Mouse (Mus musculus) embryonic facial prominence, embryonic 10.5 days (tissue): ENCODE measurements around the gene AY358078. TPM values are rescaled to one million over a fixed set of nuclear protein-coding genes. Genes with fewer than 3 reads are reported as not detected.
"Not testable (repeated sequence)": the region's sequence is repeated elsewhere in the genome, so short reads cannot be mapped to it uniquely, and the experiment has no call there.

ENCODE experiments used
- DNase-seq: peaks from one replicate; pipeline ENCODE4 v3.0.0-alpha.2; 2017; ENCODE audit warnings: low spot score
- H3K27ac ChIP-seq: fragments of 300-500 bp; sonication (generic); replicated peaks from 2 replicates; pipeline ENCODE4 v1.5.1; 2016; ENCODE audit warnings: mild to moderate bottlenecking
- H3K27me3 ChIP-seq: fragments of 300-500 bp; sonication (generic); replicated peaks from 2 replicates; pipeline ENCODE4 v1.6.1; 2016; ENCODE audit warnings: low read depth, mild to moderate bottlenecking; ENCODE audit not compliant: poor library complexity, severe bottlenecking
- H3K36me3 ChIP-seq: fragments of 300-500 bp; sonication (generic); replicated peaks from 2 replicates; pipeline ENCODE4 v1.6.1; 2016; ENCODE audit warnings: mild to moderate bottlenecking, moderate library complexity
- H3K4me1 ChIP-seq: fragments of 300-500 bp; sonication (generic); 2 replicates; pipeline ENCODE4 v1.6.1; 2016
- H3K4me3 ChIP-seq: fragments of 300-500 bp; sonication (generic); 2 replicates; pipeline ENCODE4 v1.5.1; 2016; ENCODE audit warnings: mild to moderate bottlenecking, moderate library complexity
- H3K9me3 ChIP-seq: fragments of 300-500 bp; sonication (generic); 2 replicates; pipeline ENCODE4 v1.6.1; 2016; ENCODE audit warnings: mild to moderate bottlenecking
- WGBS: fragments of 180-500 bp; shearing (Covaris S2); methylation state at CpG from one replicate; pipeline ENCODE4 v1.1.7; 2016; 5-methylcytosine and 5-hydroxymethylcytosine counted together
- polyA plus RNA-seq: library from polyadenylated mRNA; unstranded; fragments of >200 nt; fragmentation: Nextera tagmentation; extraction: Ambion mirVana; gene quantifications from 2 replicates; pipeline ENCODE4 v1.2.1, GENCODE M21; 2016

The AY358078 gene
- polyA plus RNA-seq = not detected in 2 replicates

GRCm38 (mm10) chr14:51799746-51800145, at the start of gene AY358078:
TSS of gene AY358078 (plus strand) at chr14:51800046.
- Histone ChIP-seq H3K4me1 (no peaks in the 10 kb centered on the region), H3K4me3 (no peak within 1 kb of the TSS), H3K27ac (no peak within 1 kb of the TSS), H3K36me3 (no peaks in the 10 kb centered on the region), H3K27me3 (no peaks in the 10 kb centered on the region), H3K9me3 (no peaks in the 10 kb centered on the region)
- WGBS = 88% methylated on average over 2 of the region's 2 CpGs
- no peak for DNase-seq

DNA sequence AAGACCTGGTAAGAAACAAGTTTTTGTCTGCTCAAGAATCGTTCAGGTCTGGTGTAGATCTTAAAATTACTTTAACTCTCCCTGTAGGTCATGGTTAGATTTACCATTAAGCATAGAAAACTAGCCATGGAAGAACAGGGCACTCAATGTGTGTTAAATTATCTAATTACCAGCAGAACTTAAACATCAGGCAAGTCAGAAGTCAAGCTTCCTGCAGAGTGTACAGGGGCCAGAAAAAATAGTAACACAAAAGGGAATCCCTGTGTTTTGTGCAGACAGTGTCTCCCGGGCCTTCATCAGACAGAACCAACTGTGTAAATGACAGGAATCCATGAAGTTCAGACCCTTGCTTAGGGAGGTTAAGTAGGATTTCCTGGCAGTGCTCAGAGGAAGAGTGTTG, 43.9 kb upstream of the AY358078 start:
- peak; percentile 28 for DNase-seq
- peaks cover 7% of the 10 kb centered on the region for H3K4me1 ChIP-seq
- H3K4me3 ChIP-seq = no peak overlapping the region
- 38% methylated on average over 2 of the region's 2 CpGs for WGBS
- H3K27ac ChIP-seq = no peak overlapping the region
- no peaks in the 10 kb centered on the region for H3K27me3 ChIP-seq
- H3K36me3 ChIP-seq = no peaks in the 10 kb centered on the region
- H3K9me3 ChIP-seq = no peaks in the 10 kb centered on the region

GRCm38 (mm10) chr14:51771378-51771777, 28.5 kb upstream of the AY358078 start:
- not testable (repeated sequence) for H3K27ac ChIP-seq, H3K36me3 ChIP-seq, H3K4me1 ChIP-seq, H3K9me3 ChIP-seq, H3K4me3 ChIP-seq, DNase-seq, H3K27me3 ChIP-seq
- WGBS = 93% methylated on average over 1 of the region's 1 CpGs

DNA sequence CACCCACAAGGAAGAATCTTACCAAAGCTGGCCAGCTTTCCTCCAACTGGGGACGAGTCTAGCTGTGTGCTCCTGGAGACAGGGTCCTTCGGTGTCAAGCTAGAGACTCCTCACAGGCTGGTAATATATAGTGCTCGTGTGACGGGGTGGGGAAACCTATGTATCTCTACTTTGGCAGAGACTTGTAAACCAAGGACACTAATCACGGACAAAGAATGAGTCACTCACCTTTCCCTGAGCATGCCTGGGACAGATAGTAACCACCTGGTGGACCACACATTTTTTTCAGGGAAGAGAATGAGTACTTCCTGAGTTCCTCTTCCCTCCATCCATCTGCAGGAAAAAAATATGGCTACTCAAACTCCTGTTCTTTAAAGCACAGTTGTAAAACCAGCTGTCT, 26.4 kb upstream of the AY358078 start, which contains the start of gene Ang4:
Ang4 (minus strand) TSS at position 101 of the 400 bp plus-strand sequence.
- 84% methylated on average over 5 of the region's 5 CpGs for WGBS
- H3K27me3 ChIP-seq = no peaks in the 10 kb centered on the region
- H3K4me3 ChIP-seq = no peak within 1 kb of the TSS

GRCm38 (mm10) chr14:51777791-51778190, 22.1 kb upstream of the AY358078 start:
- H3K36me3 ChIP-seq = no peaks in the 10 kb centered on the region
- no peak for DNase-seq
- H3K4me3 ChIP-seq = no peak overlapping the region
- H3K4me1 ChIP-seq = no peaks in the 10 kb centered on the region
- no peaks in the 10 kb centered on the region for H3K27me3 ChIP-seq
- 98% methylated on average over 1 of the region's 1 CpGs for WGBS
- H3K9me3 ChIP-seq = no peaks in the 10 kb centered on the region
- no peak overlapping the region for H3K27ac ChIP-seq

More for the DNA sequence above, 26.4 kb upstream of the AY358078 start, which contains the start of gene Ang4:
- Histone ChIP-seq H3K36me3 (no peaks in the 10 kb centered on the region), H3K27ac (no peak within 1 kb of the TSS), H3K4me1 (no peaks in the 10 kb centered on the region), H3K9me3 (no peaks in the 10 kb centered on the region)
- DNase-seq = no peak

DNA sequence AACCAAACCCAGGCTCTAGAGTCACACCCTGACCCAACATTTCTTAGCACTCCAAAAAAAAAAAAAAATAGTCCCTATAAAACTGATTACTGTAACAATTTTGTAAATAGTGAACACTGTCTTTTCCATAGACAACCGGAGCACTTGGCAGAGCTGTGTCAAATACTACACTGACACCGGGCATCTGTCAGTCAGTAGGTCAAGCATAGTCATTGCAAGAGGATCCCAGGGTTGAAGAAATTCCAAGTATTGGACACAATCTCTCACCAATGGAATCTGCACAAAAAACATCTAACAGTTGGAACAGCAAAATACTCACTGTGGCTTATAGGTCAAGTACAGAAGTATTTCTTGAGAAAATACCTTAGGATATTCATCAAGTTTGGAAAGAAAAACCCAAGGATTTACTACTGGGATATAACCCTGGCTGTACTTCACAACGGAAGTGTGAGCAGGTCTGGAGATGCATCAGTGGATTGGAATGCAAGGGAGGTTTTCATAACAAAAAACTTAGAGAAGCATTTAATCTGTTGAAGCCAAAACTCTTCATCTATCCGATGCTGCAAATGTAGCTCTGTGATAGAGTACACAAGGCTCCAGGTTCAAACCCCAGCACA, 20.9 kb upstream of the AY358078 start:
- Histone ChIP-seq H3K36me3 (no peaks in the 10 kb centered on the region), H3K27me3 (no peaks in the 10 kb centered on the region), H3K4me1 (no peaks in the 10 kb centered on the region), H3K9me3 (no peaks in the 10 kb centered on the region), H3K27ac (no peak overlapping the region), H3K4me3 (no peak overlapping the region)
- DNase-seq = no peak
- WGBS = 86% methylated on average over 4 of the region's 4 CpGs

- Histone ChIP-seq H3K27ac (no peak overlapping the region), H3K36me3 (no peaks in the 10 kb centered on the region)
Measured at GRCm38 (mm10) chr14:51786335-51786734, 13.5 kb upstream of the AY358078 start.

DNA sequence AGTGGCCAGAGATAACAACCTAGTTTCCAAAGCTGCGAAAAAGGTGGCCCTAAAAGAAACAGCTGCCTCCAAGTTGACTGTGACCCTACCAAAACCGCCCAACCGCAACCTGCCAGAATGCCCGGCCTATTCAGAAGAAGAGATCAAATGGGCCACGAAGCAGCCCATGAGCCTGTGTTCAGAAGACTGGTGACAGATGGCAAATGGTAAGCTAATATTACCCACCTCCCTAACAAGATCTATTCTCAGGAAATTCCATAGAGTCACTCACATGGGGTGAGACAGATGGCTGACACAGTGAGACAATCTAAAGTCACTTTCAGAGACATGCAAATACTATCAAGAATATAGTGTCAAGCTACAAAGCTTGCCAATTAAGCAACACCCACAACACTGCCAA, 12.8 kb upstream of the AY358078 start:
- H3K4me3 ChIP-seq = no peak overlapping the region
- no peaks in the 10 kb centered on the region for H3K36me3 ChIP-seq
- no peaks in the 10 kb centered on the region for H3K9me3 ChIP-seq
- no peaks in the 10 kb centered on the region for H3K4me1 ChIP-seq
- WGBS = 85% methylated on average over 5 of the region's 5 CpGs
- DNase-seq = no peak
- H3K27ac ChIP-seq = no peak overlapping the region
- no peaks in the 10 kb centered on the region for H3K27me3 ChIP-seq

More at GRCm38 (mm10) chr14:51786335-51786734, 13.5 kb upstream of the AY358078 start:
- H3K9me3 ChIP-seq = no peaks in the 10 kb centered on the region
- H3K4me1 ChIP-seq = no peaks in the 10 kb centered on the region
- no peak for DNase-seq
- H3K27me3 ChIP-seq = no peaks in the 10 kb centered on the region
- no peak overlapping the region for H3K4me3 ChIP-seq
- WGBS = 71% methylated on average over 4 of the region's 4 CpGs

DNA sequence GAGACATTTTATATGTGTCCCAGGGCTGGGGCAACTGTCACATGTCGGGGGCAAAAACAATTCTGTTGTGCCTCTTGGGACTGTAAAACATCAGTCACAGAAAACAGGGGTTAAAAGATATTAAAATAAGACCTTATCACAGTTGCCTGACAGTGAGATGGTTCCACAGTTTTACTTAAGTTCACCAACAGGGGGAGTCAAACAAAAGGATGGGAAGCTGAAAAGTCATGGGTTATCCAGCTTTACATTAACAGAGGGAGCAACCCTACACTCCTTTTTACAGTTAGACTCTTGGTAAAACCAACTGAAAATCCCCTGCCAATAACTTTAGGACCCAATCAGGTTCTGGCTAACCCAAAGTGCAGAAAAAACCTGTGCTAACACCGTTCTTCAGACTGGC, 10.7 kb upstream of the AY358078 start:
- Histone ChIP-seq H3K4me3 (no peak overlapping the region), H3K4me1 (no peaks in the 10 kb centered on the region), H3K27ac (no peak overlapping the region), H3K36me3 (no peaks in the 10 kb centered on the region), H3K9me3 (no peaks in the 10 kb centered on the region), H3K27me3 (no peaks in the 10 kb centered on the region)
- DNase-seq = no peak
- 80% methylated on average over 2 of the region's 2 CpGs for WGBS

DNA sequence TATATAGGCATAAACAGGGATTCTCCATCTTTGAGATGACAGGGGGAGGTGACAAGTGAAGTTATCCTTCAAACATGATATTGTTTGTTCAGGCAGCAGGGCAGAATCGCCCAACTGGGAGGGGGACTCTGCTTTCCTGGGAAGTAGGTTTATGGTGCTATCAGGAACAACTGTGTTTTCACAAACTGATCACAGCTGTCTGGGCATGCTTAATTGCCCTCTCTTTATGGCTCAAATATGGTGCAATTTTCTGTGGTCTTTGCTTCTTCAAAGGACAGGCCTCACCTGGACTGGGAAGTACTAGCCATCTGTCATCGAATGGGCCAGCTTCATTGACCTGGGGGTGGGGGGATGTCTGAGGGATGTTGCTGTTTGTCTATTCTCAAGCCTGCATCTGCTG, 5.7 kb upstream of the AY358078 start:
- Histone ChIP-seq H3K9me3 (no peaks in the 10 kb centered on the region), H3K4me1 (no peaks in the 10 kb centered on the region), H3K4me3 (no peak overlapping the region), H3K36me3 (no peaks in the 10 kb centered on the region), H3K27ac (no peak overlapping the region), H3K27me3 (no peaks in the 10 kb centered on the region)
- 76% methylated on average over 2 of the region's 2 CpGs for WGBS
- DNase-seq = no peak

- Histone ChIP-seq H3K36me3 (no peaks in the 10 kb centered on the region), H3K9me3 (no peaks in the 10 kb centered on the region), H3K4me1 (no peaks in the 10 kb centered on the region), H3K4me3 (no peak overlapping the region), H3K27ac (no peak overlapping the region), H3K27me3 (no peaks in the 10 kb centered on the region)
- DNase-seq = no peak
- WGBS = 67% methylated on average over 1 of the region's 1 CpGs
Measured at GRCm38 (mm10) chr14:51826625-51827024, 26.8 kb downstream of the AY358078 start.

DNA sequence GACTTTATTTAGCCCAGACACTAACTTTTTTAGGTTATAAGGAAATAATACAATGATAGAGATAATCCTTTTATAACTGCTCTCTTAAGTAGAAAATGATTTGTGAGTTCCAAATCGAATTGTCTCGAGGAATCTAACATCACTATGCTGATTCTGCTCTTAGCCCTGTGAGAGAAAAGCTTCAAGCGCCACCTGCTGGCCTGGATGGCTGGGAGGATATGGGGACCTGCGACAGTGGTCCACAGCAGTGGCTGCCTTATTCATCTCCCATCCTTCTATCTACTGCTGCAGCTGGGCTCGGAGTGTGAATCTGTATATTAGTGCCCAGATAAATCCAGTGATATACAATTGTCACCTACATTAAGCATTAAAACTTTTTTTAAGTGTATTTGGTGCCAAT, 28.0 kb downstream of the AY358078 start:
- not testable (repeated sequence) for H3K4me3 ChIP-seq, H3K4me1 ChIP-seq, H3K27ac ChIP-seq, H3K36me3 ChIP-seq, H3K9me3 ChIP-seq, H3K27me3 ChIP-seq
- DNase-seq = peak; percentile 22
- WGBS = 40% methylated on average over 5 of the region's 5 CpGs

- no peaks in the 10 kb centered on the region for H3K4me1 ChIP-seq
- no peak overlapping the region for H3K27ac ChIP-seq
- H3K36me3 ChIP-seq = no peaks in the 10 kb centered on the region
- H3K9me3 ChIP-seq = no peaks in the 10 kb centered on the region
- no peak for DNase-seq
- WGBS = 81% methylated on average over 6 of the region's 6 CpGs
- no peak overlapping the region for H3K4me3 ChIP-seq
- no peaks in the 10 kb centered on the region for H3K27me3 ChIP-seq
Measured at GRCm38 (mm10) chr14:51829188-51829587, 29.3 kb downstream of the AY358078 start.
